Mouse (Mus musculus) splenic B cell, adult 2 months (primary cell): Measurements from ENCODE around the gene Olfr93.
"Not testable (repeated sequence)": the region's sequence is repeated elsewhere in the genome, so short reads cannot be mapped to it uniquely, and the experiment has no call there.

Experiments
- DNase-seq: peaks from one replicate; pipeline ENCODE4 v3.0.0-alpha.2; 2011; ENCODE audit warnings: low read depth, low spot score
- H3K27me3 ChIP-seq: 2 replicates; pipeline ENCODE4 v1.6.1; 2012; ENCODE audit warnings: mild to moderate bottlenecking, low read length, moderate library complexity, mixed read lengths; ENCODE audit not compliant: control insufficient read depth, poor library complexity, insufficient read depth, severe bottlenecking
- H3K36me3 ChIP-seq: 2 replicates; pipeline ENCODE4 v1.6.1; 2012; ENCODE audit warnings: mild to moderate bottlenecking, low read length, moderate library complexity, mixed read lengths; ENCODE audit not compliant: control insufficient read depth, poor library complexity, insufficient read depth, severe bottlenecking

Olfr93 gene

DNA sequence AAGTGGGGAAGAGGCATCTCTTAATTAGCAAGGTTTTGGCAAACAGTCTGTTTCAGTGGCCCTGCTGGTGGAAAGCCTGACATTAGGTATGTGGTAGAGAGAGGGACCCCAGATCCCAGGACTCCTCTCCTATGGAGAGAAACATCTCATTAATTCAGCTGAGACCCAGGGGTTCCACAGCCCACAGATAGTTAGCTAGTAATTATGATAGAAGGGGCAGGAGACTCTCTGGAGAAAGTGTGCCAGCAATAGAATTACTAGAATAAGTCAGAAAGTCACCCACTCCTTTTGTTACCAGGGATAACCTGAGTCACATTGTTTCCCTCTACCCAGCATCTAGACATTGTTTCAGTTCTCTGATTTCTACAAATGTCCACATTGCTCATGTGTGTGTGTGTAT is at the start of gene Olfr93:
Gene Olfr93, minus strand, starts transcription at position 101 of the 400 bp plus-strand sequence.
- Histone ChIP-seq H3K36me3 (no peaks in the 10 kb centered on the region), H3K27me3 (no peaks in the 10 kb centered on the region)
- DNase-seq, result no peak

DNA sequence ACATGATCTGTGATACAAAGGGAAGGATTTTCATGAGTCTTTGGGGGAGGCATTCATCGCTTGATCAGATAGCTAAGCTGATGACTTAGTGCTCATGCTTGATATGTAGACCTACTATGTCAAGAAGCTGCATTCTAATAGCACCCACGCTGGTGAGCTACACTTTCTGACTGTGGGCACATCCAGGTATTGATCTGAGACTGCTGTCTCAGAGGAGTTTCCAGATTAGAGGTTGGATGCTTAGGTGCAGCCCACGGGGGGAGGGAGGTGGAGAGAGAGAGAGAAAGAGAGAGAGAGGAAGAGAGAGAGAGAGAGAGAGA is 42.6 kb upstream of the Olfr93 start:
- Histone ChIP-seq H3K36me3 (no peaks in the 10 kb centered on the region), H3K27me3 (no peaks in the 10 kb centered on the region)
- no peak for DNase-seq

DNA sequence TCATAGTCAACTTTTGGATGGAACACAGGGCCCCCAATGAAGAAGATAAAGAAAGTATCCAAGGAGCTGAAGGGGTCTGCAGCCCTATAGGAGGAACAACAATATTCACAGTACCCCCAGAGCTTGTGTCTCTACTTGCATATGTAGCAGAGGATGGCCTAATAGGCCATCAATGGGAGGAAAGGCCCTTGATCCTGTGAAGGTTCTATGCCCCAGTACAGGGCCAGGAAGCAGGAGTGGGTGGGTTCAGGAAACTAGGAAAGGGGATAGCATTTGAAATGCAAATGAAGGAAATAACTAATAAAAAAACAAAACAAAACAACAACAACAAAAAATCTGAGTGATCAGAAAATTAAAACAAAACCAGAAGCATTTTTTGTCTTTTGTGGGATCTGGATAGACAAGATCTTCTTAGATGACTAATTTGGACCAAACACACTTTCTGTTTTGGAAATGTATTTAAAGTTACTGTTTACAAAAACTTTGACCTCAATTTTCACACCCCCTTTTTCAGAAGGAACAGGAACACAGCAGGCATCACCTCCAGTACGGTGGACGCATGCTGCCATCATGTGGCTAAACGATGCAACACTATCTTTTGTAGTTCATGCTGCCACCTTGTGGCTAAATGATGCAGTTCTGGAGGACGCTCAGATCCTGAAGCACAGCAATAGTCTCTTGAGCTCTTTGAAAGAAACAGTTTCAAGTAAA is 42.1 kb upstream of the Olfr93 start:
- Histone ChIP-seq H3K36me3 (no peaks in the 10 kb centered on the region), H3K27me3 (no peaks in the 10 kb centered on the region)
- DNase-seq, result peak; percentile 81

DNA sequence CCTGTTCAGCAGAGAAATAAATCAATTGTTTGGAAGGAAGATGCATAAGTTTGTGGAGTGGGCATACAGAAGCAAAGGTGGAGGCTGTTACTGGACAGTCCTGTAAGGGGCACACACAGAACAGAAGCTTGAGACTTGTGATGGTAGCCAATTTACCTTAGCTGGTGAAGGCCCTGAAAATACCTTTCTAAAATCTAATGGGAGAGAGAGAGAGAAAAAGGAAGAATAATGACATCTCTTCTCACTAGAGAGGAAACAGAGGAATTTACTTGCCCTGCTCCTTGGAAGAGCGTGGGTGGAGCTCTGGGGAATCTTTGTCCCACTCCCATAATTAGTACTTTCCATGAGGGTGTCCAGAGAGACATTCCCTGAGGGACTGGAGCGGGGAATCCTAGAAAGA is 39.6 kb upstream of the Olfr93 start, which contains the start of gene Olfr94:
Gene Olfr94, minus strand, starts transcription at position 101 of the 400 bp plus-strand sequence.
- H3K27me3 ChIP-seq, result no peaks in the 10 kb centered on the region
- DNase-seq, result no peak
- no peaks in the 10 kb centered on the region for H3K36me3 ChIP-seq

DNA sequence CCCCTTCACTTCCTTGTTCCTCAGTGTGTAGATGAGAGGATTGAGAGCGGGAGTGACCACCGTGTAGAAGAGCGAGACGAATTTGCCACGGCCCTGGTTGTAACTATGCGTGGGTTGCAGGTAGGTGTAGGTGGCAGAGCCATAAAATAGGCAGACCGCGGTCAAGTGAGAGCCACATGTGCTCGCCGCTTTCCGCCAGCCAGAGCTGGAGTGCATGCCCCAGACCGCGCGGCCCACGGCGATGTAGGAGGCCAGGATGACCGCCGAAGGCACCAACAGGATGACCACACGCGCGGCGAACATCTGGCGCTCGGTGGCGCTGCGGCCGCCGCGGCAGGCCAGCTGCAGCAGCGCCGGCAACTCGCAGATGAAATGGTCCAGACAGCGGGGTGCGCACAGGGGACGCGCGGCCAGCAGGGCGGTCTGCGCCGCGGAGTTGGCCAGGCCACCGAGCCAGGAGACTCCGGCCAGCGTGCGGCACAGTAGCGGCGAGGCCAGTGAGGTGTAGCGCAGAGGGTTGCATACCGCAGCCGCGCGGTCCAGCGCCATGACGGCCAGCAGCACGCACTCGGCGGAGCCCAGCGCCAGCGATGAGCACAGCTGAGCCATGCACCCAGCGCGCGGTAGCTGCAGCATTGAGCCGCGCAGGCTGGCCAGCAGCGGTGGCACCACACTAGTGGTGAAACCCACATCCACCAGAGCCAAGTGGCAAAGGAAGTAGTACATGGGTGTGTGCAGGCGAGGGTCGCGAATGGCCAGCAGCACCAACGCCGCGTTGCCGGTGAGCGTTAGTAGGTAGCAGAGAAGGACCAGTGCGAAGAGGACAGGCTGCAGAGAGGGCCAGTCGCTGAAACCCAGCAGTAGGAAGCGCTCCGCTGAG is 35.8 kb upstream of the Olfr93 start:
- Histone ChIP-seq H3K27me3 (no peaks in the 10 kb centered on the region), H3K36me3 (no peaks in the 10 kb centered on the region)
- DNase-seq, result no peak

DNA sequence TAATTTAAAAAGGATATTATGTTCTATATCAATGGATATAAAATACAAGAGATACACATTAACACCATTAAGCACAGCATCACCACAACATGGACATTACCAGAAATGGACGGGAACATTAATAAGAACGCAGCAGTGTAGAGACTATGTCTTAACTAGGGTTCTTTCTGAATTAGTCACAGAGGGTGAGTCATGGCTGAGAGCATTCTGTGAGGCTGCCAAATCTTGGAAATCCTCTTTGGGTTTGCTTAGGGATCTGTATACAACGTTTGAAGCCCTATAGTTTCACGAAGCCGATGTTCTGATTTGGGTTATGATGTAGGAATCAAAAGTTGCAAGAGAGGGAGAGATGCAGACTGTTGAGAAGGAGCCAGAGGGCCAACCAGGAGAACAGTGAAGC is 33.5 kb upstream of the Olfr93 start:
- Histone ChIP-seq H3K36me3 (no peaks in the 10 kb centered on the region), H3K27me3 (no peaks in the 10 kb centered on the region)
- DNase-seq, result no peak

DNA sequence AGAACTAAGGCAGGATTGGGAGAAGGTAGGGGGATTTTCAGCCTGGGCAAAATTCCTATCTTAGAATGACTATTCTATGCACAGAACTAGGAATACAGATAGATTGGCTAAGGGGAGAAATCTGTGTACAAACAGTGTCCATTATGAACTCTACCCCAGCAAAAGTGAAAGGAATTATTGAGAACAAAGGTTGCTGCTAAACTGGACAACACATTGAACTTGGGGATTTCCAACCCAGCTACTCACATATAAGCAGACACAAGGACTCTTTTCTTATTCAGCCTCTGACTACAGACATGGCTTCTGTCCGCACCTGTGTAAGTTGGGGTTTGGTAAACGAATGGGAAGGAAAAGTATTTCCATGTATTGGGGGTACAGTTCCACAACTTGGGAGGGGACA is 32.4 kb upstream of the Olfr93 start, which contains the start of gene Ubd:
Gene Ubd, plus strand, starts transcription at position 237 of the 400 bp plus-strand sequence.
- H3K27me3 ChIP-seq, result no peaks in the 10 kb centered on the region
- H3K36me3 ChIP-seq, result no peaks in the 10 kb centered on the region
- DNase-seq, result no peak

DNA sequence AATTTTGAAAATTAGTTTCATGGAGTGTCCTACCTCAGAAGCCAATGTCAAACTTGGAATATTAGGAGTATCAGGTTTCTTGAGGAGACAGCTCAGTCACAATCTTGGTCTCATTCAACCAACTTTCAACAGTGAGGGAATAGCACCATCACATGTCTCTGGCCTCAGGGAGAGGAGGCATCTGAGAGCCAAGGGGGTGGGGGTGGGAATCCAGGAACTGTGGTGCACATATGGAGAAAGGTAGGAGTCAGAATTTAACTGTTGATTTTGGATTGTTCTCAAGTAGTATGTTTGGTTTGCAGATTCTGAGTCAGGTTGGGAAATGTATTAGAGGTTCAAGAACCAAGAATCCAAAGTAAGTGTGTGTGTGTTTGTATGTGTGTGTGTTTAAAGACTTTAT is 31.7 kb upstream of the Olfr93 start:
- Histone ChIP-seq H3K27me3 (no peaks in the 10 kb centered on the region), H3K36me3 (no peaks in the 10 kb centered on the region)
- DNase-seq, result no peak

DNA sequence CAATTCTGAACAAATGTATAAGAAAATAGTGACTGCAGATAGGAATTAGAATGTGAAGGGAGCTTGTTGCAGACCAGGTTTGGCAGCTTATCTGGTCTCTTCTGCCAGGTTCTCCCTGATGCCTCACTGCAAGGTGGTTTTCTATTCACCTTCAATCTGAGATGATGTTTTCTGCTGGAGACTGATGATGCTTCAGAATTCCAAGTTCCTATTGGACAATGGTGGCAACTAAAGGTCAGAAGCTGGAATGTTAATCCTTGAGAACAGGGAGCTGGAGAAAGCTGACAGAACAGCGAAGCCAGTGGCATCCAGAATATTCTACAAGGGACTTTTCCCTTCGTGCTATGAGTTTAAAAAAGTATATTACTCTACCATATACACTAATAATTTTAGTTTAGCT is 29.4 kb upstream of the Olfr93 start:
- Histone ChIP-seq H3K36me3 (no peaks in the 10 kb centered on the region), H3K27me3 (no peaks in the 10 kb centered on the region)
- DNase-seq, result peak; percentile 11

DNA sequence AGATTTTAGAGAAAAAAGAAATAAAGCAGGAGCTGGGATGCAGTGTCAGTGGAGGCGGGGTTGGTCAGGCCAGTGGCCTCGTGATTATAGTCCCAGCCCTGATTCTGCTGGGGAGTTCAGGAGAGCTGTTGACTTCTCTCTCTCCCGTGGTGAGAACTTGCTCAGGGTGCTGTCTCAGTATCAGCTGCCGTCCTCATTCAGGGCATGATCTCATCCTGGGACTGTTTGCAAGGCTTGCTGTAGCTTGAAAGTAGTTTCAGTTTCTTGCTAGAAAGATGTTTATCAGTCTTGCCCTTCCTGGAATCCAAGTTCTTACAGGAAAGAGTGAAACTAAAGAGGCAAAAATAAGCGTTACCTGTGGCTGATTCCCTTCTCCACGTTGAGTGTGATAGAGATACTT is 24.2 kb upstream of the Olfr93 start:
- no peak for DNase-seq
- H3K36me3 ChIP-seq, result no peaks in the 10 kb centered on the region

DNA sequence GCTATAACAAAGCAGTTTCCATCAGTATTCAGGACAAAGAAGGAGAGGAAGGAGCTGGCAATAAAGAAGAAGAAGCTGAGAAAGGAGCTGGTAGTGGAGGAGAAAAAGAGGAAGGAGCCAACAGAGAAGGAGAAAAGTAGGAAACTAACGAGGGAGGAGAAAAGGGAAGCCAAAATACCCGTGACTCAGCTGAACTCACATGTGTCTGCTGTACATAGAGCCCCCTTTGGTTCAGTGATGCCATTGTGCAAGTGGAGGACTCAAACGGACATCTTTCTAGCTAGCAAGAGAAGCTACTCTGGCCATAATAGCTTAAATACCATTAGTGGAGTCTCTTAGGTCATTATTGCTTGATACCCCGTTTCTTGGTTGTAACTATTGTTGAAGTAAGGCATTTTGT is 29.9 kb downstream of the Olfr93 start:
- not testable (repeated sequence) for H3K27me3 ChIP-seq, H3K36me3 ChIP-seq, DNase-seq

More for the DNA sequence above, 24.2 kb upstream of the Olfr93 start:
- no peaks in the 10 kb centered on the region for H3K27me3 ChIP-seq

DNA sequence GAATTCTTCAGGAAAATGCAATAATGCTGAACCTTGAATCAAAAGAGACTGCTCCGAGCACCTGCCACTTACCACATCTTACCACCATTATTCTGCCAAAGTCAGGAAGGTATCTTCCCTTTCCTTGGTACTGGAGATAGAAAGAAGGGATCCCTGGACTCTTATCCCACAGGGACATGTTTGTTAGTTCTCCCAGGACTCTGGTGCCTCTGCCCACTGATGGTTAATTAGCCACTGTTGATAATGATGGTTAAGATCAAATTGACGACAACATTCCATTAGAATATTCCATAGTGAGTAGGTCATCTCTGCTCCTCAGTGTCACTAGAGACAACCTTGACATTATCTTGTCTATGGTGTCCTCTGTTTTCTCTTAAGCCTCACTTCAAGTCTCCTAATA is 41.3 kb downstream of the Olfr93 start, which contains the start of gene Olfr92:
Gene Olfr92, minus strand, starts transcription at position 101 of the 400 bp plus-strand sequence.
- H3K36me3 ChIP-seq, result no peaks in the 10 kb centered on the region
- no peak for DNase-seq
- H3K27me3 ChIP-seq, result no peaks in the 10 kb centered on the region

DNA sequence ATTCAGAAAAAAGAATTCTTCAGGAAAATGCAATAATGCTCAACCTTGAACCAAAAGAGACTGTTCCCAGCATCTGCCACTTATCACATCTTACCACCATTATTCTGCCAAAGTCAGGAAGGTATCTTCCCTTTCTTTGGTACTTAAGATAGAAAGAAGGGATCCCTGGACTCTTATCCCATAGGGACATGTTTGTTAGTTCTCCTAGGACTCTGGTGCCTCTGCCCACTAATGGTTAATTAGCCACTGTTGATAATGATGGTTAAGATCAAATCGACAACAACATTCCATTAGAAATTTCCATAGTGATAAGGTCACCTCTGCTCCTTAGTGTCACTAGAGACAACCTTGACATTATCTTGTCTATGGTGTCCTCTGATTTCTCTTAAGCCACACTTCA is 63.1 kb downstream of the Olfr93 start, which contains the start of gene Olfr91:
Gene Olfr91, minus strand, starts transcription at position 101 of the 400 bp plus-strand sequence.
- no peak for DNase-seq
- Histone ChIP-seq H3K36me3 (no peaks in the 10 kb centered on the region), H3K27me3 (no peaks in the 10 kb centered on the region)

DNA sequence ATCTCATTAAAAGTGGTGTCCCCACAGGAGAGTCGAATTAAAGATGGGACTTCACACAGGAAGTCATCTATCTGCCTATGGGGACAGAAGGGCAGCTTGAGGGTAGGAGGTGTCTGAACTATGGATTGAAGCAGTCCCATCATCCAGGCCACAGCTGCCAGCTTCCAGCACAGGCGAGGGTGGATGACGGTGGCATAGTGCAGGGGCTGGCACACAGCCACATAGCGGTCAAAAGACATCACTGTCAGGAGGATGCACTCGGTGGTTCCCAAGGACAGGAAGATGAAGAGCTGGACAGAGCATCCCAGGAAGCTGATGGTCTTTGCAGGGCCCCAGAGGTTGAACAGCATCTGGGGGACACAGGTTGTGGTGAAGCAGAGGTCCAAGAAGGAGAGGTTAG is 68.0 kb downstream of the Olfr93 start:
- Histone ChIP-seq H3K36me3 (no peaks in the 10 kb centered on the region), H3K27me3 (no peaks in the 10 kb centered on the region)
- DNase-seq, result no peak

DNA sequence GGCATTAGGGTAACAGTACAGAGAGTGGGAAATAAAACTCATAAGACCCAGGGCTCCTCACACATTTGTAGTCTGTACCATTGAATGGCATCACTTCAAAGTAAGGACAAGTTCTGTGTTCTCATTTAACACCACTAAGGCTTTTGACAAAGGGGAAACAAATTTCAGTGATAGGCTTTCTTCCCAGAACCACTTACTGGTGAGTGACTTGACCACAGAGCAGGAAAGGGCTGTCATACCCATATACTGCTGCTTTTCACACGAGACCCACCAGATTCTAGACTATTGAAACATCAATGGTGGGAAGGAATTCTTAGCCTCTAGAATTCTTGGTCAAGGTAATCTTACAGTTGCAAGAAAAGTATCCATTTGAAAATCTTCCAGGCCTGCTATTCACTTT is 69.1 kb downstream of the Olfr93 start:
- no peaks in the 10 kb centered on the region for H3K27me3 ChIP-seq
- DNase-seq, result no peak

More for the DNA sequence above, 69.1 kb downstream of the Olfr93 start:
- H3K36me3 ChIP-seq, result no peaks in the 10 kb centered on the region
